17 mouse cellular contexts compared by ENCODE assay signal in the genomic region with DNA sequence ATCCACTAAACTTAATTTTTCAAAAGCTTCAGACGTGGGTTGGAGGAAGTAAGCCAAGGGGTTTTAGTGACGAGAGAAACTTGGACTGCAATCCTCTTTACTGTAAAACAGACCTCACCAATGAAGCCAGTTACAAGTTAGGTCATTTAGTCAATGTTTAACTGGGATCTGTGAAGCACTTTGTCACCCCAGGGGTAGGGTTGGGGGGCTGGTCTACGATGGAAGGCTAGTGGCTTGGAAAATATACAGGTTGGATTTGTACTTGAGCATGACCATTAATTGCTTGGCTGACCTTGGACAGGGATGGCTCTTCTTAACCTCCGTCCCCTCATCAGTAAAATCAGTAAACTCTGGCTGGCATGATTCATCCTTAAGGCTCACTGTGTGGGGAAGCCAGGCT.
"Had no signal": no experiment of that assay in that cellular context is flagged by ENCODE, and none has a peak within 500 bp of the region (broad histone marks: within the 10 kb centered on the region; RNA-seq: fewer than 3 reads in every experiment).

No protein-coding gene starts in this region.

- H3K36me3 ChIP-seq: lung, embryonic 15.5 days; midbrain, embryonic 12.5 days; neural tube, embryonic 12.5 days; stomach, embryonic 15.5 days had no signal

- H3K9ac ChIP-seq: liver, postnatal 0 days; lung, embryonic 15.5 days; midbrain, embryonic 12.5 days; neural tube, embryonic 12.5 days; stomach, embryonic 15.5 days had no signal

- H3K4me3 ChIP-seq: lung, embryonic 15.5 days; megakaryocyte, embryonic 14.5 days; midbrain, embryonic 12.5 days; neural tube, embryonic 12.5 days; stomach, embryonic 15.5 days had no signal

- DNase-seq: liver, postnatal 0 days; lung, adult 2 months; lung, postnatal 14 days; lung, postnatal 36 days; midbrain, embryonic 14.5 days; right cerebral cortex, postnatal 14 days; thymus, adult 2 months; thymus, postnatal 25 days; thymus, postnatal 4 days had no signal

- H3K27me3 ChIP-seq: lung, embryonic 15.5 days; megakaryocyte, embryonic 14.5 days; midbrain, embryonic 12.5 days; neural tube, embryonic 12.5 days; stomach, embryonic 15.5 days had no signal

- H3K4me1 ChIP-seq: lung, embryonic 15.5 days; megakaryocyte, embryonic 14.5 days; midbrain, embryonic 12.5 days; neural tube, embryonic 12.5 days; stomach, embryonic 15.5 days had no signal

- H3K4me2 ChIP-seq: lung, embryonic 15.5 days; midbrain, embryonic 12.5 days; neural tube, embryonic 12.5 days; stomach, embryonic 15.5 days had no signal

- ATAC-seq: liver, postnatal 0 days; lung, postnatal 0 days had no signal

- H3K27ac ChIP-seq: lung, embryonic 15.5 days; macrophage; midbrain, embryonic 12.5 days; neural tube, embryonic 12.5 days; stomach, embryonic 15.5 days; stomach, postnatal 0 days had no signal

- H3K9me3 ChIP-seq: lung, embryonic 15.5 days; midbrain, embryonic 12.5 days; neural tube, embryonic 12.5 days; stomach, embryonic 15.5 days had no signal
